Mouse (Mus musculus) thymus, adult 2 months (tissue): Measurements from ENCODE around the gene Tppp3. TPM values are rescaled to one million over a fixed set of nuclear protein-coding genes. Genes with fewer than 3 reads are reported as not detected.

Experiments used
- DNase-seq: peaks from one replicate; pipeline ENCODE4 v3.0.0; 2021
- H3K27ac ChIP-seq: fragments of 200-500 bp; 2 replicates; pipeline ENCODE4 v1.5.1; 2012; ENCODE audit warnings: low read length, control low read depth; ENCODE audit not compliant: control insufficient read depth, insufficient read depth
- H3K27me3 ChIP-seq: fragments of 200-500 bp; 2 replicates; pipeline ENCODE4 v1.6.1; 2012; ENCODE audit warnings: mild to moderate bottlenecking, low read length, moderate library complexity, mixed read lengths; ENCODE audit not compliant: control insufficient read depth, insufficient read depth
- H3K36me3 ChIP-seq: fragments of 200-500 bp; 2 replicates; pipeline ENCODE4 v1.6.1; 2012; ENCODE audit warnings: mild to moderate bottlenecking, low read length, moderate library complexity; ENCODE audit not compliant: control insufficient read depth, insufficient read depth
- H3K4me1 ChIP-seq: fragments of 200-500 bp; replicated peaks from 2 replicates; pipeline ENCODE4 v1.6.1; 2012; ENCODE audit warnings: low read length; ENCODE audit not compliant: control insufficient read depth, insufficient read depth
- H3K4me3 ChIP-seq: fragments of 200-500 bp; 2 replicates; pipeline ENCODE4 v1.5.1; 2012; ENCODE audit warnings: mild to moderate bottlenecking, low read length, control low read depth, moderate library complexity; ENCODE audit not compliant: control insufficient read depth, insufficient read depth
- CTCF ChIP-seq: fragments of 200-500 bp; IDR thresholded peaks from 2 replicates; pipeline ENCODE4 v1.5.1; 2012; ENCODE audit warnings: mild to moderate bottlenecking, control low read depth, low read length, moderate library complexity, borderline replicate concordance; ENCODE audit not compliant: control insufficient read depth, poor library complexity, insufficient read depth; ENCODE audit errors: extremely low read depth
- POLR2A ChIP-seq: fragments of 200-500 bp; IDR thresholded peaks from 2 replicates; pipeline ENCODE4 v1.6.1; 2012; ENCODE audit warnings: mild to moderate bottlenecking, low read length, control low read depth, moderate library complexity; ENCODE audit not compliant: control insufficient read depth, poor library complexity, insufficient read depth; ENCODE audit errors: extremely low read depth
- WGBS: fragments of 180-500 bp; shearing (Covaris S2); methylation state at CpG from one replicate; pipeline ENCODE4 v1.1.7; 2018; 5-methylcytosine and 5-hydroxymethylcytosine counted together
- polyA plus RNA-seq: library from polyadenylated mRNA; depleted of rRNA; stranded (reverse); fragments of >200 nt; gene quantifications from 2 replicates; pipeline ENCODE4 v1.2.3, GENCODE M21; 2012

The Tppp3 gene
- polyA plus RNA-seq, 1 experiment: 27.8 TPM

DNA sequence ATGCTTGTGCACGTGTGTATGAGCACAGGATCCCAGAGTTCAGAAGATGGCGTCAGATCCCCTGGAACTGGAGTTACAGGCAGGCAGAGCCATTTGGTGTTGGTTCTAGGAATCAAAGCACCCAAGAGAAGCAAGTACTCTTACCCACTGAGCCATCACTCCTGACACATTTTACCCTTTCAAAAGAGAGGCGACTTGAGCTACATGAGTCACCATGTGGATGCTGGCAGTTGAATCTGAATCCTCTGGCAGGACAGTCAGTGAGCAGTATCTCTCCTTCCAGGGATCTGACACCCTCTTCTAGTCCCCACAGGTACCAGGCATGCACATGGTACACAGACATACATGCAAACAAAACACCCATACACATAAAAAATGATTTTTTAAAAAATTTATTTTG, 16.8 kb upstream of the Tppp3 start:
- no peak overlapping the region for H3K27ac ChIP-seq
- whole genome bisulfite sequencing: 92% methylated on average over 3 of the region's 3 CpGs
- no peak for DNase-seq
- H3K36me3 ChIP-seq: no peaks in the 10 kb centered on the region
- H3K4me3 ChIP-seq: no peak overlapping the region
- H3K27me3 ChIP-seq: no peaks in the 10 kb centered on the region
- TF ChIP-seq POLR2A (no peak), CTCF (no peak)
- H3K4me1 ChIP-seq: no peaks in the 10 kb centered on the region

DNA sequence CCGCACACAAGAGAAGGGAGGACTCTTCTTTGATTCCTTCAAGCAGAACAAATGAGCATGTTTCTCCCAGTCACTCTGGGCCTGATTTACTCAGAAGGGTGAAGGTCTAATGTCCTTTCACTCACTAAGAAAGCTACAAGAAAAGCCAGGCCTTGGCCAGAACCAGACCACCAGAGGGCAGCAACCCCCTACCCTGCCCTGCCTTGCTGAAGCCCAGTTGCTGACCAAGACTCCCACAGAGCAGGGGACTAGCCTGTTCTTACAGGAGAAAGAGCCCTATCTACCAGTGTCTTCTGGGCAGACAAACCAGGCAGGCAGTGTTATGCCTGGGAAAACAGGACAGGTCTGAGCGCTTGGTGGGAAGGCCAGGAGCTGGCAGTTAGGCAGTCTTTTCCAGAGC, 13.1 kb upstream of the Tppp3 start:
- no peaks in the 10 kb centered on the region for H3K36me3 ChIP-seq
- TF ChIP-seq POLR2A: no peak
- peak; percentile 35; the same call in 1 of the 2 replicates for TF ChIP-seq CTCF
- no peaks in the 10 kb centered on the region for H3K4me1 ChIP-seq
- no peaks in the 10 kb centered on the region for H3K27me3 ChIP-seq
- DNase-seq: peak; percentile 36
- 89% methylated on average over 2 of the region's 2 CpGs for WGBS
- H3K4me3 ChIP-seq: no peak overlapping the region
- no peak overlapping the region for H3K27ac ChIP-seq

DNA sequence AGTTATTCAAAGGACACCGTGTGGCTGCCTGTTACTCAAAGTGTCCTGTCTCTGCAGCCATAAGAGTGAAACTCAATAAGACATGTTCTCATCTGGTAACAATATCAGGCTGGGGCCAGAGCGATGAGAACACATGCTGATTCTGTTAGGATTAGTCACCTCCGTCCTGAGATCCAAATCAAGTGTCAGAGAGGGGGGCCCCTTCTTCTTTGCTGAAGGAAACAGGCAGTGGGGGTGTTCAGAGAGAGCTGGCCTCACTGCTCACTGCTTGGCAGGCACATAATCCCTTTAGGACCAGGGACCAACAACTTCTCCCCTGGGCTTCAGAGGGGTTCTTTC, 12.7 kb upstream of the Tppp3 start:
- no peak for TF ChIP-seq POLR2A
- no peak for TF ChIP-seq CTCF
- Histone ChIP-seq H3K36me3 (no peaks in the 10 kb centered on the region), H3K4me1 (no peaks in the 10 kb centered on the region), H3K27me3 (no peaks in the 10 kb centered on the region), H3K4me3 (no peak overlapping the region), H3K27ac (no peak overlapping the region)
- WGBS: 99% methylated on average over 3 of the region's 3 CpGs
- no peak for DNase-seq

DNA sequence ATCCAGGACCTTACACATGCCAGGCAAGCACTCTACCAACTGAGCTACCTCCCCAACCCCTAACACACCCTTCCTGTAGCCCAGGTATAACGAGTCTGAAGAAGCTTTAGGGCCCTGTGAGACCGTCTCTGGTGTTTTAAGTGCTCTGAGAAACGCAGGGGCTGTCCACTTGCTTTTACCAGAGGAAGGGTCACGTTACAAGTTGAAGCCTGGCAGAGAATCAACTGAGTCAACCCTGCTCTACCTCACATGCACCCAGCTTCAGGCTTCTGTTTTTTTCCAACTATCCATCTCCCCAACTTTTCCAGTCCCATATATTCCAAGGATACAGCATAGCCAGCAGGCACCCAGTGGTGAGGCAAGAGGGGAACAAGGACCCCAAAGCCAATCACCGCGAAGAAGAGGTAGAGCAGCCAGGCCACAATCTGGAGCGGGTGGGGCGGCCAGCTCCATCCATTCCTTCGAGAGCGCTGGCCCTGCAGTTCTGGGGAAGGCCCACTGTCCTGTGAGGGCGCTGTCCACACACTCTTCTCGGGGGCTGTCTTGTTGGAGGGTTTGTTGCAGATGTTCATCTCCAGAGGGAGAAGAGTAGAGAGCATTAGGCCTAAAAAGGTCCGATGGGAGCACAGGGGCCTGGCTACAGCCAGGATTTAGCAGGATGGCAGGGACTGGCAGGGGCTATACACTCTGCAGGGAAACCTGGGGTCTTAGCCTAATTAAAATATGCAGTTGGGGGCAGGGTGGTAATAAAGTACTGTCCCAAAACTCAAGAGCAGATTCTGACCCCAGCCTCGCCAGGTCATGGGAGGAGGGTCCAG, 12.1 kb upstream of the Tppp3 start:
- TF ChIP-seq POLR2A (no peak), CTCF (no peak)
- Histone ChIP-seq H3K27ac (no peak overlapping the region), H3K27me3 (no peaks in the 10 kb centered on the region), H3K4me3 (no peak overlapping the region), H3K36me3 (no peaks in the 10 kb centered on the region), H3K4me1 (no peaks in the 10 kb centered on the region)
- DNase-seq: no peak
- 90% methylated on average over 14 of the region's 14 CpGs for WGBS

DNA sequence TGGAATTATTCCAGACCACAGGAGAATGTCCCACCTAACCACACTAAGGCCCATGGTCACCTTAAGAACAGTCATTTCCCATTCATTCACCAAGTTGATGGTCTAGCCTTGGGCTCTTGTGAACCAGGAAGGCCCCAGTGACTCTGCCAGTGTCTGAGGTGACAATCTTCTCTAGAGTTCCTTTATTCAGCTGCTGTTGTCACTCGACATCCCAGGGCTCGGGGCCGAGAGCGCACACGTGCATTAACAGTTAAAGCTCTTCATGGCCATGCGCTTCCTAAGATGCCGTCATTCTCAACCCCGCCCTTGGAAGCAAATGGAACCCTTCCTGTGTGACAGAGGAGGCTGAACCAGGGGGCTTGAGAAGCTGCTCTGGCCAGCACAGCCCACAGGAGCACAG, 10.8 kb upstream of the Tppp3 start:
- TF ChIP-seq POLR2A: no peak
- TF ChIP-seq CTCF: no peak
- Histone ChIP-seq H3K27ac (no peak overlapping the region), H3K4me3 (no peak overlapping the region), H3K4me1 (no peaks in the 10 kb centered on the region), H3K27me3 (no peaks in the 10 kb centered on the region), H3K36me3 (no peaks in the 10 kb centered on the region)
- DNase-seq: no peak
- 95% methylated on average over 8 of the region's 8 CpGs for WGBS

DNA sequence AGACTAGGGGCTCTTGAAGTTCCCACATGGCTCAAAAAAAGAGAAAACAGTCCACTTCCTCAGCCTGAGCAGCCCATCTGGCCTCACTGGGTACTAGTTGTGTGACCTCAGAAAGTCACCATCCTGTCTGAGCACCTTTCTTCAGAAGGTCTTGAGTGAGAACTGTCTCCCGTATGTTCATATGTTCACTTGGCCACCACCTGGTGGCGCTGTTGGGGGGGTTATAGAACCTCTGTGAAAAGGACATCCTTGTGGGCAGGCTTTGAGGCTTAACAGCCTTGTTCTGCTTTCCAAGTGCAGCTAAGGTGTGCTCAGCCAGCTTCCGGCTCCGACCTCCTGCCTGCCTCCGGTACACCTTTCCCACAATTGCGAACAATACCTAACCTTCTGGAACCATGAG, 10.1 kb upstream of the Tppp3 start:
- WGBS: 86% methylated on average over 6 of the region's 6 CpGs
- peak; percentile 53; the same call in 1 of the 2 replicates for TF ChIP-seq CTCF
- no peak for TF ChIP-seq POLR2A
- H3K4me1 ChIP-seq: no peaks in the 10 kb centered on the region
- no peaks in the 10 kb centered on the region for H3K36me3 ChIP-seq
- peak; percentile 10 for DNase-seq
- no peak overlapping the region for H3K4me3 ChIP-seq
- H3K27ac ChIP-seq: no peak overlapping the region
- no peaks in the 10 kb centered on the region for H3K27me3 ChIP-seq

DNA sequence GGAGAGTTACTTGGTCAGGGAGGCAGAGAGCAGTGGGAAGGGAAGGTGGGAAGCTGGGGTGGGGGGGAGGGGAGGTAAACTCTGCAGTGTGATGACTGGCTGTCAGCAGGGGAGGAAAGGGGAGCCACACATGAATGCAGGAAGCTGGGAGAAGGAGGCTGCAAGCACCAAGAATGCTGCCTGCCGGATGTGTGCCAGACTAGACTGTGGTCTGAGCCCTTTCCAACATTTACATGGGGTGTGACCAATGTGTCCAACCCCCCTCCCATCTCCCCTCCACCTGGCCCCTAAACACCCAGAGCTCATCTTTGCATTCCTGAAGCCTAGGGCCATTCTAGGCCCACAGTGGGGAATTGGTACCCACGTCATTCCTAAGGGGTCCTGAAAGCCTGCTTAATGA, 9.7 kb upstream of the Tppp3 start:
- H3K36me3 ChIP-seq: no peaks in the 10 kb centered on the region
- WGBS: 98% methylated on average over 2 of the region's 2 CpGs

More for the DNA sequence above, 9.7 kb upstream of the Tppp3 start:
- H3K4me1 ChIP-seq: no peaks in the 10 kb centered on the region
- no peak for DNase-seq
- no peak overlapping the region for H3K4me3 ChIP-seq
- H3K27ac ChIP-seq: no peak overlapping the region
- no peaks in the 10 kb centered on the region for H3K27me3 ChIP-seq
- TF ChIP-seq POLR2A (no peak), CTCF (no peak)
